Mouse (Mus musculus) adrenal gland (tissue): ENCODE results near the gene Txnip.
"Not testable (repeated sequence)": the region's sequence is repeated elsewhere in the genome, so short reads cannot be mapped to it uniquely, and the experiment has no call there.

Experiments
- intact Hi-C: fragments of 180-260 bp; cut with DNase I; formaldehyde crosslinking; loops from one replicate; pipeline ENCODE4 v1.15.1; 2025
- long read RNA-seq, 2 experiments: library from polyadenylated mRNA; unstranded; transcript quantifications; one replicate each; pipeline ENCODE4 v2.0.0; 2020; ENCODE audit warnings: borderline replicate concordance in 1 of 2; ENCODE audit not compliant: insufficient replicate concordance in 1 of 2

Txnip gene
- long read RNA-seq, experiment 1, transcript Txnip-202 (8 exons, 2,827 nt) = major isoform, 5 of 22 reads
- long read RNA-seq, experiment 1, partial matches to known transcripts = 7 of 22 reads
- long read RNA-seq, experiment 1, other reads (novel, unspliced or antisense) = 8 of 22 reads
- long read RNA-seq, experiment 2, partial matches to known transcripts = 4 of 9 reads
- long read RNA-seq, experiment 2, other reads (novel, unspliced or antisense) = 3 of 9 reads

- intact Hi-C loops = loop anchor here (1.0 kb wide), 1 partner anchor 17 kb away; no protein-coding TSS in a partner anchor
Observed at GRCm38 (mm10) chr3:96557694-96558093, at the start of gene Txnip. Gene Txnip, plus strand, starts transcription at chr3:96557957.

GRCm38 (mm10) chr3:96507966-96508365, 49.8 kb upstream of the Txnip start:
- intact Hi-C loops = not testable (repeated sequence)

GRCm38 (mm10) chr3:96520171-96520570, 37.6 kb upstream of the Txnip start:
- intact Hi-C loops = no loop called here

GRCm38 (mm10) chr3:96522149-96522548, 35.6 kb upstream of the Txnip start:
- intact Hi-C loops = no loop called here

DNA sequence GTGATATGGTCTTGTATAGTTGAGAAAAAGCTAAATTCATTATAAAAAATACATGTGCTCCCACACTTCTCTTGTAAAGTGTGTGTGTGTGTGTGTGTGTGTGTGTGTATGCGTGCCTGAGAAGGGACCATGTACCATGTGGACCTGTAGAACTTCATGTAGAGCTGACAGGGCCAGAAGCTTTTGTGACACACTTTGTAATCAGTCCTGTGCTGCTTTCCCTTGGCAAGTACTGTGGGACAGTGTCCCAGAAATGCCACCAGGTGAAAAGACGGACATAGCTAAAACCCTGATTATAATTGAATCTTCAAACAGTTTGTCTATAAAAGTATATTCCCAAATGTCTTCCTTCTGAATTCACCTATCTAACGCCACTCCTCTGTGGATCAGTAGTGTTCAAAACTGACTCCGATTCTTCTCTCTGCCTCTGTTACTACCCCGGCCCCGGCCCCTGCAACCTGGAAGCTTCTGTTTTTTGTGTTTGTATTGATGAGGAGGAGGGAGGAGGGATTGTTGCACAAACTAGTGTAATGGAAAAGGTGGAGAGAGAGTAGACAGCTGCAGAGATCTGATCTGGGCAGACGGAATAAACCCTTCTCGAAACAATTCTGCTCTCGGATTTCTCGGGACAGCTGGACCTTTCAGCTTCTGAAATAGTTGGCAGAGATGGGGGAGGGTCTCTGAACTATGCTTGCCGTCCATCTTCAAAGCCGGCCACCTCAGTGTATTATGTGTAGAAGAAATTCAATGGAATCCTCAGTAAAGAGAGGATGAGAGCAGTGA, 33.5 kb upstream of the Txnip start:
- intact Hi-C loops = no loop called here

DNA sequence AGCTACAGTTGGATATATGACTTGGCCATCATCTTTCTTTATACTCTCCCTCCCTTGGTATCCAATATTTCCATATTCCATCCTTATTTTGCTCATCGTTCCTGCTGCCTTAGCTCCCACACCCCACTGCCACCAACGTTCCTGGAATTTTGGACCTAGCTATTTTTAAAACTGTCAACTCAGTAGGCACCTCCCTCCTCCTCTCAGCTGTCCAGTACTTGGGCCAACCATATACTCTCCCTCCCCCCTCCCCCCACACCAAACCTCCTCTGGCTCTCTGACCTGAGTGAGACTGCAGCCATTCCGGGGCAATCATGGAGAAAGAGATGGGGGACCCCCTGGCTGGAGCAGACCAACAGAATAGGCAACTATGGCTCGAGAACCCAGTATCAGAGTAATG, 32.8 kb upstream of the Txnip start, which contains the start of gene Hfe2:
Hfe2 (plus strand) TSS at position 259 of the 400 bp plus-strand sequence.
- intact Hi-C loops = no loop called here

DNA sequence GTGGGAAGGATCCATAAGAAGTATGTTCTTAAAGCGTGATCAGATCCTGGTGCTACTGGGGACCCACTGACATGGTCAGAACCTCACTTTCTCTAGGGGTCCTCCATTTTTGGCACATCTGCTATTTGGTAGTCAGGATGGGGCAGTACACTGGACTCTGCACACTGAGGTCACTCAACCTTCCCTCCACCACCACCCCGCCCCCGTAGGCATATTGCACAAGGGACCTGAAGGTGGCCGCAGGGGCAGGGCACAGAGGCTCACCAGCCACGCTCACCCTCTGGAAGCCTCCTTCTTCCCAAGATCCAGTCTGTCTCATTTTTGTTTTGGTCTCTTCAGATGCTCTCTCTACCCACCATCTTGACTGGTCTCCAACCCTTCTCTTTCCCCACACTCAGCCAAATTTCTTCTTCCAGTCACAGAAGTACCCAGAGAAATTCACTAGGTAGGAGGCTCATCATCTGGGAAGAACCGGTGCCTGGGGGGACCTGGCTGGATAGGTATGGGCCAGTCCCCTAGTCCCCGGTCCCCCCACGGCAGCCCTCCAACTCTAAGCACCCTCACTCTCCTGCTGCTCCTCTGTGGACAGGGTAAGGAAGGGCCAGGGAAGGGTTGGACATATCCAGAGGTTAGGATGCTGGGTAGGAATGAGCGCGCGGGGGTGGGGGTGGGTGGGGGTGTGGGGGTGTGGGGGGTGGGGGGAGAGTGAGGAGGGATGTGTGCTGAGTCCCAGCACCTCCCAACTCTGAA, 31.6 kb upstream of the Txnip start:
- intact Hi-C loops = no loop called here

GRCm38 (mm10) chr3:96526864-96527542, 30.8 kb upstream of the Txnip start:
- intact Hi-C loops = no loop called here

DNA sequence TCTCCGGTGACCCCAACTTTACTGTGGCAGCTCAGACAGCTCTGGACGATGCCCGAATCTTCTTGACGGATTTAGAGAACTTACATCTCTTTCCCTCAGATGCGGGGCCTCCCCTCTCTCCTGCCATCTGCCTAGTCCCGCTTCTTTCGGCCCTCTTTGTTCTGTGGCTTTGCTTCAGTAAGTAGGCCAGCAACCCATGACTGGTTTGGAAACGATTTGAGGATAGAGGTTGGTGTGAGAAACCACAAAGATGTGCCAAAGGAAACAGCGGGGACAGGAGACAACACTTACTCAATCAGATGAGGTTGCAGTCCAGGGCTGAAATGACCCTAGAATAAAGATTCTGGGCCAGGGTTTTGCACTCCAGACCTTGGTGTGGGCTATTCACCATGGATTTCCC, 29.3 kb upstream of the Txnip start:
- intact Hi-C loops = no loop called here

- intact Hi-C loops = no loop called here
Observed at GRCm38 (mm10) chr3:96532050-96532449, 25.7 kb upstream of the Txnip start.

DNA sequence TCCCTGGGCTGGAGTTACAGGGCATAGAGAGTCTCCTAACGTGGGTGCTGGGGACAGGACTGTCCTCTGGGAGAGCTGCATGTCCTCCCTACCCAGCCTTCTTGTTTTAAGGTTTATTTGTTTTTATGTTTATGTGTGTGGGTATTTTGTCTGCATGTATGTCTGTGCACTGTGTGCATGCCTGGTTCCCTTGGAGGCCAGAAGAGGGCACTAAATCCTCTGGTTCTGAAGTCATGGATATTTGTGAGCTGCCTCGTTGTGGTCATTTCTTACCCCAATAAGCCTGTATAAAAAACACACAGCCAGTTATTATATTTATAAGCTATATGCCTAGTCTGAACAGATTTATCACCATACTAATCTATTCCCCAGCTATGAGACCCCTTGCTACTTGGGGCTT, 23.5 kb upstream of the Txnip start:
- intact Hi-C loops = no loop called here

DNA sequence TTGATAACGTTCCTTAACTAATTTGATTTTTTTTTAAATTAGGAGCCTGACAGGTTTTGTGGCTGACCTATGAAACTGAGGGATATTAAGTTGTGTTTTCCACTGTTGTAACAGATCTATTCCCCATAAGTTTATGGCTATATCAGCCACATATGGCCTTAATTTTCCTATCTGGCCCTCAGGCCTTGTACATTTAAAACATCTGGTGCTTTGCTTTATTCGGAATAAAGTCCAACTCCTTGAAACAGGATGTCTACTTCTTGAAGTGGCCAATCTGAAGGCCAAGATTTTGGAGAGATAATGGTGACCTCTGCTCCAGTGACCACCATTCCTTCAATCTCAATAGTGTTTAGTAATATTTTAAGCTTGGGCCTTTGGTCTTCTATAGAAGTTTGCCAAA, 18.4 kb upstream of the Txnip start:
- intact Hi-C loops = no loop called here

DNA sequence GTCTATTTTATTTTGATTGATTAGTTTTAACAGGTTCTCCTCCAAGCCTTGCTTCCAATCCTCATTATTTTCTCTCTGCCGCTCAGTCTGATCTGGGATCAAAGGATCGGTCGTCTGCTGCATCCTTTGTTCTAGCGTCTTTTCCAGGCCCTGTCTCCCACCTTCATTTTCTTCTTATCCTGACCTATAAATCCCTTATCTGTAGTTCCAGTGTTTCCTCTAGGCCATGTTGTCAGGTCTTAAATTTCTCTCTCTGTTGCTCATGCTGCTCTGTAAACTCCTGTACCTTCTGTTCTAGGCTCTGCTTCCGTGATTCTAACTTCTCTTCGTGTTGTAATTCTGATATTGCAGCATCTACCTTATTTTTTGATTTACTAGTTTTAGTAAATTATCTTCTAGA, 17.0 kb upstream of the Txnip start:
- intact Hi-C loops = loop anchor here (10.0 kb wide), 1 partner anchor 164 kb away; the partner anchor contains the start of gene Nudt17

GRCm38 (mm10) chr3:96541328-96542078, 16.3 kb upstream of the Txnip start:
- intact Hi-C loops = loop anchor here (10.0 kb wide), 1 partner anchor 163 kb away; the partner anchor contains the start of gene Nudt17

- intact Hi-C loops = loop anchor here (10.0 kb wide), 1 partner anchor 162 kb away; the partner anchor contains the start of gene Nudt17
Observed at GRCm38 (mm10) chr3:96542554-96542953, 15.2 kb upstream of the Txnip start.

GRCm38 (mm10) chr3:96543345-96543744, 14.4 kb upstream of the Txnip start:
- intact Hi-C loops = loop anchor here (10.0 kb wide), 1 partner anchor 161 kb away; the partner anchor contains the start of gene Nudt17

DNA sequence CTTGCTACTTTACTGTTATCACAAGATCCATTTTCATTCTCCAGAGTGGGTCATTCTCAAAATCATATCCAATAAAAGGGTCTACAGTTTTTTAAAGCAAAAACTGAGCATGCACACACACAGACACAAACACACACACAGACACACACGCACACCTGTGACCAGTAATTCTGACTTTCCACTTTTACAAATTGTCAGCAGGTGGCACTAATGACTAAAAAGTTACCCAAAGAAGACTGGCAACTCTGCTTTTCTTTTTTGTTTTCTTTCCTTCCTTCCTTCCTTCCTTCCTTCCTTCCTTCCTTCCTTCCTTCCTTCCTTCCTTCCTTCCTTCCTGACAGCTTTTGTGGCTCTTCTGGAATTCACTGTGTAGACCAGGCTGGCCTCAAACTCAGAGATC, 12.2 kb upstream of the Txnip start:
- intact Hi-C loops = loop anchor here (2.0 to 10.0 kb wide), 2 partner anchors 93 to 159 kb away; partner anchors contain the start of gene Nudt17

DNA sequence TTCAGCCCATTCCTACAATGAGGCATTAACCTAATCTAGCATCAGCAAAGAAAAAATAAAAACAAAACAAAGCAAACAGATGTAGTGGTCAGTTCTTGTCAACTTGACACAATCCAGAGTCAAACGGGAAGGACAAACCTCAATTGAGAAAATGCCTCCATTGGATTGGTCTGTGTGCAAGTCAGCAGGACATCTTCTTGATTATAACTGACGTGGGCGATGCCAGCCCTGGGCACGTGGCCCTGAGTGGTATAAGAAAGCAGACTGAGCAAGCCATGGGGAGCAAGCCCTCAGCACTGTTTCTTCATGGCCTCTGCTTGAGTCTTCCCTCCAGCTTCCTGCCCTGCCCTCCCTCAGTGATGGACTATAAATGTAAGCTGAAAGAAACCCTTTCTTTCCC, 10.9 kb upstream of the Txnip start:
- intact Hi-C loops = loop anchor here (10.0 kb wide), 1 partner anchor 158 kb away; the partner anchor contains the start of gene Nudt17

GRCm38 (mm10) chr3:96547389-96547960, 10.3 kb upstream of the Txnip start:
- intact Hi-C loops = loop anchor here (10.0 kb wide), 1 partner anchor 157 kb away; the partner anchor contains the start of gene Nudt17

DNA sequence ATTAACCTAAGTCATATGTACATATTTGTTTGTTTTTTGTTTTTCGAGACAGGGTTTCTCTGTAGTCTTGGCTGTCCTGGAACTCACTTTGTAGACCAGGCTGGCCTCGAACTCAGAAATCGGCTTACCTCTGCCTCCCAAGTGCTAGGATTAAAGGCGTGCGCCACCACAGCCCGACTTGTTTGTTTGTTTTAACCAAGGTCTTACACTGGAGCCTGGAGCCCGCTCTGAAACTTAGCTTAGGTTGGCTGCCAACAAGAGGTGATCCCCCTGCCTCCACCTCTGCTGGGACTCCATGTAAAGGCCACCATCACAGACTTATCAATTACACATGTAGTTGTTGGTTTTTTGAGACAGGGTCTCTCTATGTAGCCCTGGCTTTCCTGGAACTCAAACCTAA, 8.9 kb upstream of the Txnip start:
- intact Hi-C loops = loop anchor here (2.0 to 10.0 kb wide), 2 partner anchors 32 to 156 kb away; partner anchors contain the start of gene Nudt17
